Mouse (Mus musculus) liver, embryonic 15.5 days (tissue): ENCODE measurements at regions not wholly inside any gene's neighbourhood (a gene's known extent, or its start where the extent isn't known, plus 50 kb on each side); places are given as distances from the start of the nearest gene placed in this dataset.
A peak's percentile ranks its signal among the peaks of the same experiment; 100 is the strongest.

Experiments used
- ATAC-seq: fragments of 200-750 bp; cut with Nextera tagmentation; 2 replicates; pipeline ENCODE4 v1.8.0; 2017; ENCODE audit warnings: moderate number of reproducible peaks, mild to moderate bottlenecking, moderate library complexity; ENCODE audit not compliant: insufficient read depth
- H3K27ac ChIP-seq: fragments of 300-500 bp; sonication (generic); replicated peaks from 2 replicates; pipeline ENCODE4 v1.5.1; 2015; ENCODE audit warnings: mild to moderate bottlenecking, inconsistent platforms
- H3K27me3 ChIP-seq: fragments of 300-500 bp; sonication (generic); 2 replicates; pipeline ENCODE4 v1.6.1; 2015; ENCODE audit warnings: mild to moderate bottlenecking, inconsistent platforms
- H3K36me3 ChIP-seq: fragments of 300-500 bp; sonication (generic); replicated peaks from 2 replicates; pipeline ENCODE4 v1.6.1; 2015; ENCODE audit warnings: moderate library complexity, mild to moderate bottlenecking, inconsistent platforms
- H3K4me1 ChIP-seq: fragments of 300-500 bp; sonication (generic); replicated peaks from 2 replicates; pipeline ENCODE4 v1.6.1; 2015; ENCODE audit warnings: inconsistent platforms
- H3K4me2 ChIP-seq: fragments of 300-500 bp; sonication (generic); 2 replicates; pipeline ENCODE4 v1.6.1; 2015; ENCODE audit warnings: moderate library complexity, mild to moderate bottlenecking, inconsistent platforms
- H3K4me3 ChIP-seq: fragments of 300-500 bp; sonication (generic); replicated peaks from 2 replicates; pipeline ENCODE4 v1.5.1; 2015; ENCODE audit warnings: mild to moderate bottlenecking, inconsistent platforms
- H3K9ac ChIP-seq: fragments of 300-500 bp; sonication (generic); 2 replicates; pipeline ENCODE4 v1.6.1; 2015; ENCODE audit warnings: moderate library complexity, mild to moderate bottlenecking, inconsistent platforms
- H3K9me3 ChIP-seq: fragments of 300-500 bp; sonication (generic); replicated peaks from 2 replicates; pipeline ENCODE4 v1.6.1; 2016; ENCODE audit warnings: inconsistent platforms
- WGBS: fragments of 180-500 bp; shearing (Covaris S2); methylation state at CpG from one replicate; pipeline ENCODE4 v1.1.7; 2015; ENCODE audit warnings: mixed read lengths; ENCODE audit not compliant: insufficient replicate concordance; 5-methylcytosine and 5-hydroxymethylcytosine counted together

- Histone ChIP-seq H3K9ac (no peak overlapping the region), H3K27me3 (no peaks in the 10 kb centered on the region; the same call in 1 of the 2 replicates), H3K27ac (no peak overlapping the region), H3K4me1 (no peaks in the 10 kb centered on the region), H3K4me2 (no peak overlapping the region), H3K9me3 (no peaks in the 10 kb centered on the region), H3K4me3 (no peak overlapping the region), H3K36me3 (no peaks in the 10 kb centered on the region)
- no peak for ATAC-seq
- 72% methylated on average over 6 of the region's 6 CpGs for WGBS
Measured at GRCm38 (mm10) chr9:47351036-47351435, 178.9 kb upstream of the Cadm1 start.

DNA sequence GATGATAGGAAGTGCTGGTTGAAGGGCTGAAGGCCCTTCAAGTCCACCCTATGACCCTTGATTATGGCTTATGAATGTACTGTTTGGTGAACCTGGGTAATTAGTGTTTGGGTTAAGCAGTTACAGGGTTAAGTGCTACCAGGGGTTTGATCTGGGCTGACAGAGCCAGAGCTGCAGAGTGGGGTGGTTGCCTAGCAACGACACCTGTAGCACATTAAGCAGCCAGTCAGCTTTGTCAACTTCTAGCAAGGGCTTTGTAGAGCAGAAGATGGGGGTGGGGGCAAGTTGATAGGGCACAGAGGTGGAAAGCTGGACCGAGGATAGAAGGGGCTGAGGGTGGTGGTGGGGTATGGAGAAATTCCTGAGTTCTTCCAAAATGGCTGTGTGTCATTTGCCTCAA, 177.0 kb upstream of the Cadm1 start:
- Histone ChIP-seq H3K27ac (no peak overlapping the region), H3K4me2 (no peak overlapping the region), H3K9ac (no peak overlapping the region), H3K9me3 (no peaks in the 10 kb centered on the region), H3K36me3 (no peaks in the 10 kb centered on the region), H3K4me1 (no peaks in the 10 kb centered on the region), H3K27me3 (no peaks in the 10 kb centered on the region; the same call in 1 of the 2 replicates), H3K4me3 (no peak overlapping the region)
- WGBS = 18% methylated on average over 2 of the region's 2 CpGs
- no peak for ATAC-seq

DNA sequence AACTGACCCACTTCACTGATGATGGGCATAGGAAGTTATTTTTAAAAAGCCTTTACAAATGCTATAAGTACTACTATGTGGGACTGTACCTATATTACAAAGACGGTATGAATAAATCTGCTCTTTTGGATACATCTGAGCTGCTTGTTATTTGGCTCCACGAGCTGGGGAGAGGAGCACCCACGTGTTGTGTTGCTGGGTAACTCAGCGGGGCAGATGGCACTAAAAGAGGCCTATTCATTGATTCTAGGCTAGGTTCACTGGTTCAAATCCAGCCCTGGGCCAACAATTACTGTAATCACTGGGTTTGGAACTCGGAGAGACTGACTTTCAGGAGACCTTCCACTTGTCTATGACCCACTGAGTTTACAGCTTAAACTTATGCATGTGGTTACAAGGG, 176.0 kb upstream of the Cadm1 start:
- H3K27me3 ChIP-seq = no peaks in the 10 kb centered on the region; the same call in 1 of the 2 replicates
- no peaks in the 10 kb centered on the region for H3K36me3 ChIP-seq

DNA sequence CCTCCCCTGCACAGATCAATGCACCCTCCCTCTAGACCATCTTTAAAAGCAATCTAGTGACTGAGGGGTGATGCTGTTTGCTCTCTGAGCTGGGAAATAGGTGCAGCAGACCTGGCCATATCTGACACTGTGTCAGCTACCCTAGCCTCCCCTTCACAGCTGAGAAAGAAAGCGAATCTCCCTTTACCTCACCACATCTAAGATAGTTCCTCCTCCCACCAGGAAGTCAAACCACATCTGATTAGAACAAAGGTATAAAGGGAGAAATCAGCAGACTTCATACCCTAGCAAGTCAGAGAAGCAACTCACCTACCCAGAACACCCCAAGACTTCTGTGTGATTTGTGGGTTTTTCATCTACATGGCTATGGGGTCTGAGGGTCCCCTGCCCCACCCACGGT, 175.6 kb upstream of the Cadm1 start:
- Histone ChIP-seq H3K4me1 (no peaks in the 10 kb centered on the region), H3K36me3 (no peaks in the 10 kb centered on the region), H3K27ac (no peak overlapping the region), H3K4me3 (no peak overlapping the region), H3K9ac (no peak overlapping the region), H3K27me3 (no peaks in the 10 kb centered on the region; the same call in 1 of the 2 replicates), H3K9me3 (no peaks in the 10 kb centered on the region), H3K4me2 (no peak overlapping the region)
- ATAC-seq = no peak
- WGBS = 42% methylated on average over 2 of the region's 2 CpGs

More for the DNA sequence above, 176.0 kb upstream of the Cadm1 start:
- no peak overlapping the region for H3K27ac ChIP-seq
- no peaks in the 10 kb centered on the region for H3K4me1 ChIP-seq
- ATAC-seq = no peak
- H3K9me3 ChIP-seq = no peaks in the 10 kb centered on the region
- WGBS = 57% methylated on average over 5 of the region's 5 CpGs
- H3K9ac ChIP-seq = no peak overlapping the region
- no peak overlapping the region for H3K4me2 ChIP-seq
- H3K4me3 ChIP-seq = no peak overlapping the region

GRCm38 (mm10) chr9:47354866-47355265, 175.1 kb upstream of the Cadm1 start:
- Histone ChIP-seq H3K4me1 (no peaks in the 10 kb centered on the region), H3K36me3 (no peaks in the 10 kb centered on the region), H3K9ac (no peak overlapping the region), H3K4me3 (no peak overlapping the region), H3K9me3 (no peaks in the 10 kb centered on the region), H3K4me2 (no peak overlapping the region), H3K27ac (no peak overlapping the region), H3K27me3 (no peaks in the 10 kb centered on the region; the same call in 1 of the 2 replicates)
- WGBS = 64% methylated on average over 9 of the region's 9 CpGs
- ATAC-seq = no peak

- WGBS = 65% methylated on average over 17 of the region's 17 CpGs
- no peaks in the 10 kb centered on the region for H3K36me3 ChIP-seq
- ATAC-seq = no peak
- no peaks in the 10 kb centered on the region for H3K4me1 ChIP-seq
- no peaks in the 10 kb centered on the region; the same call in 1 of the 2 replicates for H3K27me3 ChIP-seq
- no peak overlapping the region for H3K4me2 ChIP-seq
- H3K4me3 ChIP-seq = no peak overlapping the region
- no peak overlapping the region for H3K27ac ChIP-seq
- H3K9ac ChIP-seq = no peak overlapping the region
- no peaks in the 10 kb centered on the region for H3K9me3 ChIP-seq
Measured at GRCm38 (mm10) chr9:47357756-47358399, 172.1 kb upstream of the Cadm1 start.

GRCm38 (mm10) chr9:47358400-47358767, 171.6 kb upstream of the Cadm1 start:
- H3K27me3 ChIP-seq = no peaks in the 10 kb centered on the region
- H3K4me3 ChIP-seq = no peak overlapping the region
- H3K4me2 ChIP-seq = no peak overlapping the region
- H3K36me3 ChIP-seq = no peaks in the 10 kb centered on the region
- 55% methylated on average over 4 of the region's 4 CpGs for WGBS
- H3K9ac ChIP-seq = no peak overlapping the region
- no peaks in the 10 kb centered on the region for H3K9me3 ChIP-seq
- H3K27ac ChIP-seq = no peak overlapping the region
- ATAC-seq = no peak
- H3K4me1 ChIP-seq = no peaks in the 10 kb centered on the region

DNA sequence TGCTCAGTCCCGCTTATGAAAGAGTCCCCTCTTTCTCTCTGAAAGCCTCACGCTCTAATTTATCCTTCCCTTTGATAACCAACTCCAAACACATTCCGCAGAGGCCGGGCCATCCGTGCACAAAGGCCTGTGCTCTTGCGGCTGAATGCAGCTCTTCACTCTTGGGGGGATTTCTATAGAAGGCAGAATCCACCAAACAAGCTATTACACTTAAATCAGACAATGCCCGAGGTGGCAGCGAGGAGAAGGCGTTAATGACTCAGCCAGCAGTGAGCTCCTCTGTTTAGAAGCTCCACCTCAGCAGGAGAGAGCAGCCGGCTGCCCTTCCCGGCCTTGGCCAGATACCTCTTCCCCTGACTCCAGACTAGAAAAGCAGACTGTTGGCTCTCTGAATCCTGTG, 166.9 kb upstream of the Cadm1 start:
- ATAC-seq = no peak
- no peaks in the 10 kb centered on the region; the same call in 1 of the 2 replicates for H3K4me1 ChIP-seq
- 47% methylated on average over 11 of the region's 11 CpGs for WGBS
- H3K9ac ChIP-seq = no peak overlapping the region
- peaks cover 13% of the 10 kb centered on the region for H3K27me3 ChIP-seq
- H3K27ac ChIP-seq = no peak overlapping the region
- H3K9me3 ChIP-seq = no peaks in the 10 kb centered on the region
- H3K36me3 ChIP-seq = no peaks in the 10 kb centered on the region
- no peak overlapping the region for H3K4me2 ChIP-seq
- no peak overlapping the region for H3K4me3 ChIP-seq

- WGBS = 46% methylated on average over 3 of the region's 3 CpGs
- no peak for ATAC-seq
- H3K9me3 ChIP-seq = no peaks in the 10 kb centered on the region
Measured at GRCm38 (mm10) chr9:47364762-47365161, 165.2 kb upstream of the Cadm1 start.

DNA sequence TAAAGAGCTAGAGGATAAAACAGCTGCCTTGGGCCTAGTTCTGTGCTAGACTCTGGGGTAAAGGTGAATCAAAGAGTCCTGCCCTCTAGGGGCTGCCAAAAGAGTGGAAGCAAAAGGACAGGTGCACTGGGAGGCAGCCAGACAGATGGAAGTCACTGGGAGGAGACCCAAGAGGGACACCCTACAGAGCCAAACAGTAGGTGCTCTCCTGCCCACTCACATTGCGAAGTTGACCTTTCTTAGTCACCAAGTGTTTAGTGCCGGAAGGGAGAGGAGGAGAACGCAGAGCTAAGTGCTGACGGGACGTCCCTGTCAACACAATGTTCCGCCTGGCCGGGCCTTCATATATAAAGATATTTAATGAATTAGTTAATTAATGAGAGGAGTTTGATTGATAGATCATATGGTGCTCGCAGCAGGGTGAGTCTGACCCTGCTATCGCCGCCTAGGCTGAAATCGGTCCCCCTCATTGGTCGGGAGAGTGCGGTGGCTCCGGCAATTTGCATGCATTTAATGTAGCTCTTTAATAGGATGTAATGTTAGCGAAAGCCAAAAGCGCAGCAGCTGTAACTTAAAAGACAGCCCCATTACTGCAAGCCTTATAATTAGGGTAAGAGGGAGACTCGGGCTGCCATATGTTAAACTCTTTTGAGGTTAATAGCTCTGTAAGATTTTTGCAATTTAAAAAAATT, 162.6 kb upstream of the Cadm1 start:
- H3K4me1 ChIP-seq = no peaks in the 10 kb centered on the region; the same call in 1 of the 2 replicates
- H3K9ac ChIP-seq = no peak overlapping the region
- no peaks in the 10 kb centered on the region for H3K9me3 ChIP-seq
- no peak overlapping the region for H3K4me3 ChIP-seq
- WGBS = 22% methylated on average over 17 of the region's 17 CpGs
- no peaks in the 10 kb centered on the region for H3K36me3 ChIP-seq
- no peak for ATAC-seq
- peak overlapping the region; percentile 41 for H3K4me2 ChIP-seq
- peaks cover 28% of the 10 kb centered on the region for H3K27me3 ChIP-seq
- H3K27ac ChIP-seq = no peak overlapping the region

More at GRCm38 (mm10) chr9:47364762-47365161, 165.2 kb upstream of the Cadm1 start:
- H3K4me1 ChIP-seq = no peaks in the 10 kb centered on the region; the same call in 1 of the 2 replicates
- no peak overlapping the region for H3K4me2 ChIP-seq
- peaks cover 28% of the 10 kb centered on the region for H3K27me3 ChIP-seq
- H3K9ac ChIP-seq = no peak overlapping the region
- no peaks in the 10 kb centered on the region for H3K36me3 ChIP-seq
- no peak overlapping the region for H3K4me3 ChIP-seq
- no peak overlapping the region for H3K27ac ChIP-seq

DNA sequence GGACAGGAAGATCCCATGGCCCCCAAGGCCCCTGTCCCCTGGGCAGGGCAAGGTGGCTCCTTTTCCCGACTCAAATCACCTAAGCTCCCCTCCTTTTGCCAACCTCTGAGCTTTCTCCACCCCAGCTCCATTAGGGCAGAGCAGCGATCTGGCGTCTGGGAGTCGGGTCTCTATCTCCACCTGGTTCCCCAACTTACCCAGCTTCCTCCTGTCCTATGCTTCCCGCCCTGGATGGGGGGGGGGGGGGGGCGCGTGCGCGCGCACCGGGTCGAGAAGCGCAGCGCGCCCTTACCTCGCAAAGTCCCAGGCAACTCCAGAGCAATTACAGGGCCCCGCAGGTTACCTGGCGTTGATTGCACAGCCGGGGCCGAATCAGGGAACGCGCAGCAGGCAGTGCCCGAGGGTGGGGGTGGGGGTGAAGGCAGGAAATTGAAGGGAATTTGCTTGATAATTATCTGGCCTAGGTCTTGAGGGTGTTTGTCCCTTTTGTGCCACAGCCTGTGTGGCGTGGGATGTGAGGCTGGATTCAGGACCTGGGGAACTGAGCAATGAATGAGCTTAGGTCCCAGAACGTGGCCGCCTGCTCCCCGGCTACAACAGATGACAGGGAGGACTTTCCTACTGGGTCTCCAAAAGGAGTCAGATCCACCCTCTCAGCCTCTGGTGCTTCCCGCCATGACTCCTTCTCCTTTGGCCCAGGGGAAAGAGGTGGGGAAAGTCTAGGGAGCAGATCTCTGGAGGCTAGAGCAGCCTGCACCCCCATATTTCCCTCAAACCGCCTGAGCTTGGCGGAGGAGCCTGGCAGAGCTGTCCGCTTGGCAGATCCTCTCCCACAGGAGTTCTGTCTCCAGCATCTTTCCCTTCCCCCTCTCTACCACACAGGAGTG, 161.7 kb upstream of the Cadm1 start:
- Histone ChIP-seq H3K9ac (no peak overlapping the region), H3K4me3 (no peak overlapping the region), H3K4me2 (peak overlapping the region; percentile 41), H3K27ac (no peak overlapping the region), H3K9me3 (no peaks in the 10 kb centered on the region), H3K4me1 (no peaks in the 10 kb centered on the region; the same call in 1 of the 2 replicates), H3K36me3 (no peaks in the 10 kb centered on the region), H3K27me3 (peaks cover 28% of the 10 kb centered on the region)
- no peak for ATAC-seq
- WGBS = 7% methylated on average over 31 of the region's 31 CpGs
